Mouse (Mus musculus): Measurements from ENCODE around the gene Dnajc17.

- no peak for TF ChIP-seq CTCF (IDR thresholded peaks at IDR 0.05; ENCODE audit: low read depth, low read length)
- TF ChIP-seq GATA2 (IDR thresholded peaks at IDR 0.05; ENCODE audit: borderline replicate concordance, low read depth, low read length), result no peak
- TF ChIP-seq GATA1 (IDR thresholded peaks at IDR 0.05; ENCODE audit: borderline replicate concordance, low read length), result no peak
Observed at GRCm38 (mm10) chr2:119202914-119203453, 5.6 kb downstream of the Dnajc17 start.

Measured in G1E (cell line).